Mouse (Mus musculus) ES-Bruce4 (cell line): ENCODE data around the gene Ddx19a.

Experiments
- CTCF ChIP-seq: IDR thresholded peaks from one replicate; pipeline ENCODE4 v1.8.1; 2011; ENCODE audit warnings: low read depth, low read length
- EP300 ChIP-seq: IDR thresholded peaks from 2 replicates; pipeline ENCODE4 v1.6.1; 2011; ENCODE audit warnings: low read depth, low read length; ENCODE audit not compliant: insufficient read depth

- TF ChIP-seq EP300 (no peak), CTCF (no peak)
These were observed 70.9 kb downstream of the Ddx19a start for GRCm38 (mm10) chr8:110926690-110927089.
